Mouse (Mus musculus) erythroblast, embryonic 14.5 days (primary cell): ENCODE data around the gene Trim26. TPM values are rescaled to one million over a fixed set of nuclear protein-coding genes. Genes with fewer than 3 reads are reported as not detected.

Source experiments
- H3K27me3 ChIP-seq: 2 replicates; pipeline ENCODE4 v1.6.1; 2012; ENCODE audit warnings: inconsistent platforms; ENCODE audit not compliant: control insufficient read depth
- H3K36me3 ChIP-seq: 2 replicates; pipeline ENCODE4 v1.6.1; 2012; ENCODE audit warnings: mild to moderate bottlenecking, inconsistent platforms; ENCODE audit not compliant: control insufficient read depth
- H3K4me1 ChIP-seq: 2 replicates; pipeline ENCODE4 v1.6.1; 2012; ENCODE audit warnings: inconsistent platforms; ENCODE audit not compliant: control insufficient read depth
- H3K4me3 ChIP-seq: replicated peaks from 2 replicates; pipeline ENCODE3; 2012; ENCODE audit warnings: moderate library complexity, mild to moderate bottlenecking, inconsistent platforms
- H3K9me3 ChIP-seq: 2 replicates; pipeline ENCODE4 v1.6.1; 2012; ENCODE audit warnings: low read length, inconsistent platforms, mixed read lengths; ENCODE audit not compliant: control insufficient read depth
- GATA1 ChIP-seq: IDR thresholded peaks from 2 replicates; pipeline ENCODE4 v1.6.1; 2012; ENCODE audit warnings: low read length, inconsistent platforms, mixed read lengths
- TAL1 ChIP-seq: IDR thresholded peaks from 3 replicates; pipeline ENCODE4 v1.6.1; 2012; ENCODE audit warnings: low read length, inconsistent platforms, mixed read lengths
- polyA plus RNA-seq: library from polyadenylated mRNA; stranded (reverse); fragments of >175 nt; gene quantifications from 2 replicates; pipeline ENCODE4 v1.2.3, GENCODE M21; 2012

Trim26 gene
- polyA plus RNA-seq, 1 experiment, result 2.5 TPM

GRCm38 (mm10) chr17:36830470-36830869 is 6.5 kb upstream of the Trim26 start:
- H3K27me3 ChIP-seq, result peaks cover 27% of the 10 kb centered on the region
- H3K4me3 ChIP-seq, result no peak overlapping the region
- H3K9me3 ChIP-seq, result no peaks in the 10 kb centered on the region

GRCm38 (mm10) chr17:36832694-36833093 is 4.2 kb upstream of the Trim26 start:
- TF ChIP-seq GATA1 (no peak), TAL1 (no peak)
- H3K36me3 ChIP-seq, result no peaks in the 10 kb centered on the region
- H3K27me3 ChIP-seq, result peaks cover 27% of the 10 kb centered on the region
- H3K4me1 ChIP-seq, result peaks cover 23% of the 10 kb centered on the region
- no peaks in the 10 kb centered on the region for H3K9me3 ChIP-seq
- H3K4me3 ChIP-seq, result no peak overlapping the region

More at GRCm38 (mm10) chr17:36830470-36830869, 6.5 kb upstream of the Trim26 start:
- TF ChIP-seq TAL1 (no peak), GATA1 (no peak)
- Histone ChIP-seq H3K36me3 (no peaks in the 10 kb centered on the region), H3K4me1 (peaks cover 4% of the 10 kb centered on the region)

GRCm38 (mm10) chr17:36835591-36836426 is 1.1 kb upstream of the Trim26 start:
- H3K4me3 ChIP-seq, result peak overlapping the region; percentile 84

GRCm38 (mm10) chr17:36836427-36836812 is 514 bp upstream of the Trim26 start:
- no peak for TF ChIP-seq TAL1

More at GRCm38 (mm10) chr17:36835591-36836426, 1.1 kb upstream of the Trim26 start:
- Histone ChIP-seq H3K9me3 (no peaks in the 10 kb centered on the region), H3K36me3 (peaks cover 2% of the 10 kb centered on the region), H3K27me3 (peaks cover 15% of the 10 kb centered on the region), H3K4me1 (peaks cover 32% of the 10 kb centered on the region)
- TF ChIP-seq TAL1 (no peak), GATA1 (no peak)

DNA sequence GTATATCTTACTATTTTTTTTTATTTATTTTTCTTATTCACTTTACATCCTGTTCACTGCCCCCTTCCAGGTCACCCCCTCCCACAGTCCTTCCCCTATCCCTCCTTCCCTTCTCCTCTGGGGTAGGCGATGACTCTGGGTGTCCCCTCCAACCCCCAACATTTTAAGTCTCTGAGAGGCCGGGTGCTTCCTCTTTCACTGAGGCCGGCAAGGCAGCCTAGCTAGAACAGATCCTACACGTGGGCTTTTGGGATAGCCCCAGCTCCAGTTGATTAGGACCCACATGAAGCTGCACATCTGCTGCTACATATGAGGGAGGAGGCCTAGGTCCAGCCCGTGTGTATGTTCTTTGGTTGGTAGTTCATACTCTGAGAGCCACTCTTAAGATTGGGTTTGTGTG is 2.1 kb downstream of the Trim26 start:
- Histone ChIP-seq H3K4me3 (no peak overlapping the region), H3K36me3 (peaks cover 2% of the 10 kb centered on the region), H3K9me3 (no peaks in the 10 kb centered on the region), H3K27me3 (peaks cover 2% of the 10 kb centered on the region), H3K4me1 (peaks cover 46% of the 10 kb centered on the region)
- TF ChIP-seq GATA1 (no peak), TAL1 (no peak)

More at GRCm38 (mm10) chr17:36836427-36836812, 514 bp upstream of the Trim26 start:
- Histone ChIP-seq H3K4me3 (peak overlapping the region; percentile 84), H3K4me1 (peaks cover 32% of the 10 kb centered on the region), H3K27me3 (peaks cover 15% of the 10 kb centered on the region), H3K36me3 (peaks cover 2% of the 10 kb centered on the region), H3K9me3 (no peaks in the 10 kb centered on the region)

- Histone ChIP-seq H3K27me3 (no peaks in the 10 kb centered on the region; the same call in 1 of the 2 replicates), H3K4me1 (peaks cover 55% of the 10 kb centered on the region), H3K36me3 (peaks cover 2% of the 10 kb centered on the region), H3K4me3 (no peak overlapping the region), H3K9me3 (no peaks in the 10 kb centered on the region)
- TF ChIP-seq GATA1 (no peak), TAL1 (no peak)
These were observed 3.0 kb downstream of the Trim26 start for GRCm38 (mm10) chr17:36839931-36840330.

GRCm38 (mm10) chr17:36840961-36841445 is 4.1 kb downstream of the Trim26 start:
- Histone ChIP-seq H3K4me1 (peaks cover 59% of the 10 kb centered on the region), H3K36me3 (peaks cover 2% of the 10 kb centered on the region), H3K9me3 (no peaks in the 10 kb centered on the region), H3K4me3 (no peak overlapping the region), H3K27me3 (no peaks in the 10 kb centered on the region)
- no peak for TF ChIP-seq GATA1
- TF ChIP-seq TAL1, result no peak

GRCm38 (mm10) chr17:36843696-36844095 is 6.8 kb downstream of the Trim26 start:
- TF ChIP-seq GATA1, result no peak
- no peak for TF ChIP-seq TAL1
- Histone ChIP-seq H3K27me3 (no peaks in the 10 kb centered on the region), H3K4me1 (peaks cover 41% of the 10 kb centered on the region), H3K9me3 (no peaks in the 10 kb centered on the region), H3K4me3 (no peak overlapping the region), H3K36me3 (peaks cover 5% of the 10 kb centered on the region)

GRCm38 (mm10) chr17:36844286-36844719 is 7.4 kb downstream of the Trim26 start:
- peaks cover 5% of the 10 kb centered on the region for H3K36me3 ChIP-seq
- peaks cover 38% of the 10 kb centered on the region for H3K4me1 ChIP-seq
- TF ChIP-seq TAL1, result no peak
- no peak for TF ChIP-seq GATA1
- H3K9me3 ChIP-seq, result no peaks in the 10 kb centered on the region
- H3K27me3 ChIP-seq, result no peaks in the 10 kb centered on the region
- H3K4me3 ChIP-seq, result peak overlapping the region; percentile 7
